Mouse (Mus musculus) megakaryocyte, embryonic 14.5 days (primary cell): ENCODE data around the gene Adprh.

ENCODE experiments used
- FLI1 ChIP-seq: IDR thresholded peaks from 2 replicates; pipeline ENCODE4 v1.6.1; 2012; ENCODE audit warnings: low read length, inconsistent platforms, mixed read lengths
- GATA1 ChIP-seq: IDR thresholded peaks from 3 replicates; pipeline ENCODE4 v1.6.1; 2012; ENCODE audit warnings: mixed read lengths, low read length, inconsistent platforms, borderline replicate concordance

GRCm38 (mm10) chr16:38471697-38472506 lies 19.4 kb upstream of the Adprh start:
- TF ChIP-seq FLI1 (no peak), GATA1 (no peak)
